Mouse (Mus musculus): ENCODE results near the gene Ankle1. TPM values are rescaled to one million over a fixed set of nuclear protein-coding genes. Genes with fewer than 3 reads are reported as not detected.
"Not testable (repeated sequence)": the region's sequence is repeated elsewhere in the genome, so short reads cannot be mapped to it uniquely, and the experiment has no call there.

The Ankle1 gene
- polyA plus RNA-seq, 1 experiment from 2014 or later, result 40.9 TPM

DNA sequence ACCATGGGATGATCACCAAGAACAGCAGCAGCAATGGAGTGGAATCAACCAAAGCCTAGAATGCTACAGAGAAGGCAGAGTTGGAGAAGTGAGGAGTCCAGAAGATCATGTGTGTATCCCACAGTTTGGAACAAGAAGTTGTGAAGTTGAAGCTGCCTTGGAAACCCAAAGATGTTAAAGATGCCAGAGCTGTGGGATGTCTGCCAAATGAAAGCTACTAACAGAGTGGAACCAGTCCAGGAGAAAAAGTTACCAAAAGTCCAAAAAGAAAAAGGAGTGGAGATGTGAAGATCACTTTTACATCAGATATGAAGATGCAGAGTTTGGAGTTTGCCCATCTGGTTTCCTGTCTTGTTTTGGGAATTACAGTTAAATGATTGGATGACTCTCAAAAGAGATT lies 16.3 kb downstream of the Ankle1 start:
- Histone ChIP-seq H3K27me3 (peaks cover 3% of the 10 kb centered on the region; the same call in 1 of the 2 replicates), H3K9ac (no peak overlapping the region), H3K4me2 (no peak overlapping the region), H3K27ac (no peak overlapping the region), H3K36me3 (no peaks in the 10 kb centered on the region), H3K4me3 (replicated peaks) (no peak overlapping the region), H3K9me3 (replicated peaks) (no peaks in the 10 kb centered on the region), H3K4me1 (replicated peaks) (no peaks in the 10 kb centered on the region)
- DNase-seq, result no peak
- no peak for ATAC-seq (ENCODE audit: low read depth)

DNA sequence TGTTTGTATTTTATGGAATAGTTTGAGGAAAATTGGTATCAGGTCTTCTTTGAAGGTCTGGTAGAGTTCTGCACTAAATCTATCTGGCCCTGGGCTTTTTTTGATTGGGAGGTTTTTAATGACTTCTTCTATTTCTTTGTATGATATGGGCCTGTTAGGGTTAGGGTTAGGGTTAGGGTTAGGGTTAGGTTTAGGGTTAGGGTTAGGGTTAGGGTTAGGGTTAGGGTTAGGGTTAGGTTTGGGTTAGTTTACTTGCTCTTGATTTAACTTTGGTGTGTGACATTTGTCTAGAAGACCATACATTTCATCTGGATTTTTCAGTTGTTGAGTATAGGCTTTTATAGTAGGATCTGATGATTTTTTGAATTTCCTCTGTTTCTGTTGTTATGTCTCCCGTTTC lies 27.1 kb downstream of the Ankle1 start:
- not testable (repeated sequence) for H3K27me3 ChIP-seq; H3K27ac ChIP-seq; H3K4me3 ChIP-seq (replicated peaks); DNase-seq; H3K9ac ChIP-seq; ATAC-seq (ENCODE audit: low read depth); H3K4me2 ChIP-seq; H3K9me3 ChIP-seq (replicated peaks); H3K4me1 ChIP-seq (replicated peaks); H3K36me3 ChIP-seq
- 58% methylated on average over 1 of the region's 1 CpGs for WGBS (ENCODE audit: insufficient replicate concordance)

DNA sequence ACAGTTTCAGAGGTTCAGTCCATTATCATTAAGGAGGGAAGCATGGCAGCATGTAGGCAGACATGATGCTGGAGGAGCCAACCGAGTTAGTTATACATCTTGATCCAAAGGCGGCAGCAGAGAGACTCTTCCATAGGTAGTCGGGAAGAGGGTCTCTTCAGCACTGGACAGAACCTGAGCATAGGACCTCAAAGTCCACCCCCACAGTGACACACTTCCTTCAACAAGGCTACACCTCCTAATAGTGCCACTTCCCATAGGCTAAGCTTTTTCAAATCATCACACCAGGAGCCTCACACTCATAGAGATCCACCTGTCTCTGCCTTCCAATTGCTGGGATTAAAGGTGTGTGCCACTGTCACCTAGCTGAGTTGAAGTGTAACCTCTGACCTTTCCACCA lies 31.2 kb downstream of the Ankle1 start:
- Histone ChIP-seq H3K9me3 (replicated peaks) (no peaks in the 10 kb centered on the region), H3K27ac (no peak overlapping the region), H3K9ac (no peak overlapping the region), H3K4me1 (replicated peaks) (no peaks in the 10 kb centered on the region), H3K4me3 (replicated peaks) (no peak overlapping the region), H3K4me2 (no peak overlapping the region), H3K36me3 (no peaks in the 10 kb centered on the region), H3K27me3 (peaks cover 3% of the 10 kb centered on the region; the same call in 1 of the 2 replicates)
- 40% methylated on average over 3 of the region's 3 CpGs for WGBS (ENCODE audit: insufficient replicate concordance)
- DNase-seq (no peak), ATAC-seq (ENCODE audit: low read depth) (no peak)

DNA sequence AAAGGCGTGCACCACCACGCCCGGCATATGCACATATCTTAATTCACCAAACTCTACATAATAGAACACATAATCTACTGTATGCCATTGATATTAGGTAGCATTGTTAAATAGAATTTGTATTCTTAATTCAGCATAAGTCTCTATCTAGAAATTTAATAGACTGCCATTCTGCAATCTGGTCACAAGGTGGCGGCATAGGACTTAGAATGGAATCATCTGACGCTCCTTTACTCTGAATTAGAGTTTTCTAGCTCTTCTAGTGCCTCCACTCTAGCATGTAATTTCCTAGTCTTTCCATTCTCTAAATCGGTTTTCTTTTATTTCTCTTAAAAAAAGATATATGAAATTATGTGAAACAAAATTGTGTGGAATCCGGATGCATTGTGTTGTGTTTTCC lies 35.6 kb downstream of the Ankle1 start:
- no peaks in the 10 kb centered on the region for H3K36me3 ChIP-seq
- ATAC-seq (ENCODE audit: low read depth) (no peak), DNase-seq (no peak)
- no peaks in the 10 kb centered on the region for H3K9me3 ChIP-seq (replicated peaks)
- H3K27me3 ChIP-seq, result peaks cover 25% of the 10 kb centered on the region
- H3K9ac ChIP-seq, result no peak overlapping the region
- H3K4me1 ChIP-seq (replicated peaks), result no peaks in the 10 kb centered on the region
- no peak overlapping the region for H3K4me3 ChIP-seq (replicated peaks)
- H3K4me2 ChIP-seq, result no peak overlapping the region
- under 1% methylated on average over 7 of the region's 7 CpGs for WGBS (ENCODE audit: insufficient replicate concordance)
- no peak overlapping the region for H3K27ac ChIP-seq

DNA sequence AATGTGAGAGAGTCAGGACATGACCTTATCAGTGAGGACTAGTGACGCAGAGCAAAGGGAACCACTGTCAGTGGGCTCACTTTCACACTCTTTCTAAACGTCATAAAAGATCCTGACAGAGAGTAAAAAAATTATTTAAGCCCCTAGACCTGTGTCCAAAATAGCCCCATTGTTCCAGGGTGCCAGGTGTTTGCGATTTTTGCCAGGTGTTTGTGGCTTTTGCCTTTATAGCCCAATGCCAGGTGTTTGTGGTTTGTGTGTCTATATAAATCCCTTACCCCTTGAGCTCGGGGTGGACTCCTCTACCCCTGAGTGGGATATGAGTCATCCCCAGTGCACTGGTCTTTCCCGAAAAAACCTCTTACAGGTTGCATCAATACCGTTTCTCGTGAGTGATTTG lies 39.3 kb downstream of the Ankle1 start:
- Histone ChIP-seq H3K4me2 (no peak overlapping the region), H3K9me3 (replicated peaks) (no peaks in the 10 kb centered on the region), H3K4me3 (replicated peaks) (no peak overlapping the region), H3K36me3 (no peaks in the 10 kb centered on the region), H3K27me3 (peaks cover 25% of the 10 kb centered on the region), H3K9ac (no peak overlapping the region), H3K4me1 (replicated peaks) (no peaks in the 10 kb centered on the region), H3K27ac (no peak overlapping the region)
- 62% methylated on average over 7 of the region's 7 CpGs for WGBS (ENCODE audit: insufficient replicate concordance)
- DNase-seq (no peak), ATAC-seq (ENCODE audit: low read depth) (no peak)

DNA sequence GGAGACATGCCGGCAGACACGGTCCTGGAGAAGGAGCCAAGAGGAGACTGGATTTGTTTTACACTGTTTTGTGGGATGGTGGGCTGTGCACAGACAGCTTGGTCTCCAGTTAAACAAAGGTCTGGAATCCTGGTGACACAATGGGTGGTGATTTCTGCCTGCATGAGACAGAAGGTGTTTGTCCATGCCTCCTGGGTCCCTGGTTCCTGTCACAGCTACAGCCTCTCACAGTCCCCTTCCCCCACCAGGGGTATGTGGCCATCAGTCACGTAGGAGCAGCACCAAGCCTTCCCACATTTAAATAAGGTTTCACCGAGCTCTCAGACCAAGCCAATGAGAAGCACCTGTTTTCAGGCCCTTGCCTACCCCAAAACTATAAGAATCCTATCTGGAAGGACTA lies 45.5 kb downstream of the Ankle1 start:
- H3K27me3 ChIP-seq, result peaks cover 22% of the 10 kb centered on the region; the same call in 1 of the 2 replicates
- no peak overlapping the region for H3K4me2 ChIP-seq
- H3K9me3 ChIP-seq (replicated peaks), result no peaks in the 10 kb centered on the region
- ATAC-seq (ENCODE audit: low read depth), result no peak
- WGBS (ENCODE audit: insufficient replicate concordance), result 56% methylated on average over 4 of the region's 4 CpGs
- no peak overlapping the region for H3K27ac ChIP-seq
- H3K36me3 ChIP-seq, result no peaks in the 10 kb centered on the region
- H3K4me3 ChIP-seq (replicated peaks), result no peak overlapping the region
- H3K9ac ChIP-seq, result no peak overlapping the region
- no peak for DNase-seq
- H3K4me1 ChIP-seq (replicated peaks), result no peaks in the 10 kb centered on the region

DNA sequence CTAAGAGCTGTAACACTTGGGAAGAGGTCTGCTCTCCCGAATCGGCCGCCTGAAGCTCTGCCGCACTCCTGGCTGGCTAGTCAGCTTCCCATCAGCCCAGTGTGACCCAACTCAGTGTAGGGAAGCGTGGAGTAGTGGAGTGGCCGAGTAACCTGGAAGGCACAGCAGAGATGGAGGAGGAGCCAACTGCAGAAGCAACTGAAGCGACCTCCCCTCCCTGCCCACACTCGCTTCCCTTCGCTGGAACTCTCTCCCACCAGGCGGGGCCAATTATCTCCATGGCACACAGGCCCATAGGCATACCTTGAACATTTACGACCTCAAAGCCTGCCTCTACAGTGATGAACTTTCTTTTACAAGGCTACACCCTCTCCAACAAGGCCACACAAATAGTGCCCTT lies 46.0 kb downstream of the Ankle1 start:
- peaks cover 2% of the 10 kb centered on the region for H3K4me1 ChIP-seq (replicated peaks)
- H3K27me3 ChIP-seq, result peaks cover 22% of the 10 kb centered on the region; the same call in 1 of the 2 replicates
- no peak overlapping the region for H3K4me2 ChIP-seq
- no peaks in the 10 kb centered on the region for H3K9me3 ChIP-seq (replicated peaks)
- H3K9ac ChIP-seq, result no peak overlapping the region
- no peak overlapping the region for H3K27ac ChIP-seq
- H3K4me3 ChIP-seq (replicated peaks), result no peak overlapping the region
- WGBS (ENCODE audit: insufficient replicate concordance), result 39% methylated on average over 11 of the region's 11 CpGs
- no peak for DNase-seq
- no peak for ATAC-seq (ENCODE audit: low read depth)
- H3K36me3 ChIP-seq, result no peaks in the 10 kb centered on the region

DNA sequence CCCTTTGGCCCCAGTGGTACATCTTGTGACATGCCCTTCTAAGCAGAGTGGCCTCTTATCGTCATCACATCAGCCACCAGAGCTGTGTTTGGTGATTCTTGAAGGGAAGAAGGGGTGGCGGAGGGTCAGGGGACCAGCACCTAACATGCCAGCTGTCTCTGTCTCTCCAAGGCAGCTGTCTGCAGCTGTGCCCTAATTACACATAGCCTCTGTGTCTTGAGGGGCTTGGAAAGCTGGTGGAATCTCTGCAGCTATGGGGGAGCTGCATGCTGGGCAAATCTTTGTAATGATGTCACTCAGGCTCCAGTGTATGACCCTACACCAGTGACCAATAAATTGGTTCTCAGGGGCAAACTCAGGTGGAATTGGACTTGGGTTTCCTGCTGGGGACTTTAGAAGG lies 46.9 kb downstream of the Ankle1 start:
- peaks cover 22% of the 10 kb centered on the region; the same call in 1 of the 2 replicates for H3K27me3 ChIP-seq
- no peak for DNase-seq
- no peak overlapping the region for H3K4me3 ChIP-seq (replicated peaks)
- H3K4me2 ChIP-seq, result no peak overlapping the region
- H3K4me1 ChIP-seq (replicated peaks), result peaks cover 11% of the 10 kb centered on the region
- ATAC-seq (ENCODE audit: low read depth), result no peak
- H3K9ac ChIP-seq, result no peak overlapping the region
- 50% methylated on average over 2 of the region's 2 CpGs for WGBS (ENCODE audit: insufficient replicate concordance)
- H3K9me3 ChIP-seq (replicated peaks), result no peaks in the 10 kb centered on the region
- no peaks in the 10 kb centered on the region for H3K36me3 ChIP-seq
- H3K27ac ChIP-seq, result no peak overlapping the region

DNA sequence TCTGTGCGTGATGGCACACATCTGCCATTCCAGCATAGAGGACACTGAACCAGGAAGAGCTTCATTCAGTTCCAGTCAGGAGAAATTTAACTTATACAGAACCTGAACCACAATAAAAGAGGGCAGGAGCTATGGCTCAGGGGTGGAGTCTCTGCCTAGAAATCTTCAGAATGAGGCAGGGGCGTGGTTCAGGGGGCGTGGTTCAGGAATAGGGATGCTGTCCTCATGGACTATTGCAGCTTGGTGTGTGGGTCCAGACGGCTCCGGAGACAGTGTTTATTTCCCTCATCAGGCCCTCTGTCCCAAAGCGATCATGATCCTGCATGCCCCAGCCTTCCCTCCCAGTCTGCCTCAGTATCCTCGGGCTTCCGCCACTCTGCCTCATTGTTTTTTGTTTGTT lies 48.9 kb downstream of the Ankle1 start:
- Histone ChIP-seq H3K27me3 (peaks cover 22% of the 10 kb centered on the region; the same call in 1 of the 2 replicates), H3K36me3 (peaks cover 4% of the 10 kb centered on the region; the same call in 1 of the 2 replicates), H3K4me3 (replicated peaks) (no peak overlapping the region), H3K9me3 (replicated peaks) (no peaks in the 10 kb centered on the region), H3K4me2 (no peak overlapping the region), H3K27ac (no peak overlapping the region), H3K4me1 (replicated peaks) (peaks cover 15% of the 10 kb centered on the region), H3K9ac (no peak overlapping the region)
- DNase-seq (no peak), ATAC-seq (ENCODE audit: low read depth) (no peak)
- 74% methylated on average over 8 of the region's 8 CpGs for WGBS (ENCODE audit: insufficient replicate concordance)

DNA sequence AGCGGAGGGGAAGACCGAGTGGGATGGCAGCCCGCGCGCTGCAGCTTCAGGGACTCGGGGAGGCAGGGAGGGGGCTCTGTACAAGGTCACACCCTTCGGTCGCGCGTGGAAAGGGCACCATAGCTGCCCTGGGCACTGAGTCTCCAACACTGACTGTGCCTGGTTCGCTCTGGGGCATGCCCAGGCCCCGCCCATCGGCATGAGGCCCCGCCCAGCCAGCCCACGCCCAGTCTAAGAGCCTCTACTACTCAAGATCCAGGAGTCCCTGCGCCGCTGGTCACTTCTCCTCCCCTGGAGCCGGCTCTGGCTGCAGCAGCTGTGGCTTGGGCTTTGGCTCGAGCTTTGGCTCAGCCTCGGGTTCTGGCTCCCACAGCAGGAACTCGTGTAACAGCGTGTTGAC lies 51.1 kb downstream of the Ankle1 start:
- no peak overlapping the region for H3K4me2 ChIP-seq
- ATAC-seq (ENCODE audit: low read depth) (peak; percentile 61), DNase-seq (peak; percentile 60)
- H3K9me3 ChIP-seq (replicated peaks), result no peaks in the 10 kb centered on the region; the same call in 1 of the 2 replicates
- 31% methylated on average over 22 of the region's 22 CpGs for WGBS (ENCODE audit: insufficient replicate concordance)
- no peak overlapping the region for H3K4me3 ChIP-seq (replicated peaks)
- H3K4me1 ChIP-seq (replicated peaks), result peaks cover 15% of the 10 kb centered on the region
- H3K9ac ChIP-seq, result no peak overlapping the region
- peaks cover 20% of the 10 kb centered on the region; the same call in 1 of the 2 replicates for H3K27me3 ChIP-seq
- H3K27ac ChIP-seq, result no peak overlapping the region
- peaks cover 16% of the 10 kb centered on the region for H3K36me3 ChIP-seq

DNA sequence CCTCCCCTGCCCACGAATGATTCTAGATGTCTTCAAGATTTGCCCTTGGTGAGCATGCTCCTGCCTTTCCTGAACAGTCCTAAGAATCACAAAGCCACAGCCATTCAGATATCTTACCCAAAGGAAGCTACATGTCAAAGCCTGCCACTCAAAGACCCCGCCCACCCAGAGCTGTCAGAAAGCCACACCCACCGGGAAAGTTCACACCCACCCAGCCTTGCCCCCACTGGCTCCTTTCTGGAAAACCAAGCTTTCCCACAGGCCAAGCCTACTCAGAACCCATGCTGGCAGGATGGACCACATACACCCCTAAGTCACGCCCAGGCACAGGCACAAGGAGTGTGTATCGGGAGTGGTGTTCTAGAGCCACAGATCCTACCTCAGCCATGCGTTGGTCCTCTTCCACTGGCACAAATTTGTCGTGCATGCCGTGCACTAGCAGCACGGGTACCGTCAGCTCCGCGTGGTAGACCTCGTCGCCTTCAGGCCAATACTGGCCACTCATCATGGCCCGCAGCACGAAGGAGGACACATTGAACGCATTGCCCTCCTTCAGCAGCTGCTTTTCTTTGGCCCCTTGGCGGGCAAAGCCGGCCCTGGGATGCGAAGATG lies 52.0 kb downstream of the Ankle1 start:
- Histone ChIP-seq H3K9me3 (replicated peaks) (no peaks in the 10 kb centered on the region; the same call in 1 of the 2 replicates), H3K4me3 (replicated peaks) (no peak overlapping the region), H3K4me1 (replicated peaks) (peaks cover 22% of the 10 kb centered on the region), H3K27ac (no peak overlapping the region), H3K9ac (no peak overlapping the region), H3K27me3 (peaks cover 18% of the 10 kb centered on the region; the same call in 1 of the 2 replicates), H3K36me3 (peaks cover 16% of the 10 kb centered on the region), H3K4me2 (no peak overlapping the region)
- ATAC-seq (ENCODE audit: low read depth) (no peak), DNase-seq (no peak)
- WGBS (ENCODE audit: insufficient replicate concordance), result 65% methylated on average over 20 of the region's 20 CpGs
